Mouse (Mus musculus) urinary bladder, postnatal 36 days (tissue): ENCODE results near the gene Ap5s1.

Experiments
- DNase-seq, 2 experiments: peaks; one replicate each; pipeline ENCODE4 v3.0.0; 2022; ENCODE audit warnings: low spot score in 2 of 2, mixed read lengths in 1 of 2

Ap5s1 gene

GRCm38 (mm10) chr2:131187602-131187922 is 19.3 kb upstream of the Ap5s1 start:
- DNase-seq: no peak

- no peak for DNase-seq
Observed at GRCm38 (mm10) chr2:131188311-131188710, 18.6 kb upstream of the Ap5s1 start.

GRCm38 (mm10) chr2:131189521-131190309 is 17.2 kb upstream of the Ap5s1 start:
- no peak for DNase-seq

- no peak for DNase-seq
Observed at GRCm38 (mm10) chr2:131190344-131191004, 16.4 kb upstream of the Ap5s1 start.

- DNase-seq: no peak
Observed at GRCm38 (mm10) chr2:131191005-131191390, 15.9 kb upstream of the Ap5s1 start.

GRCm38 (mm10) chr2:131196606-131197316 is 10.1 kb upstream of the Ap5s1 start:
- DNase-seq: no peak

GRCm38 (mm10) chr2:131200710-131201109 is 6.2 kb upstream of the Ap5s1 start:
- no peak for DNase-seq

GRCm38 (mm10) chr2:131201262-131201661 is 5.6 kb upstream of the Ap5s1 start:
- no peak for DNase-seq

GRCm38 (mm10) chr2:131203816-131204409 is 3.0 kb upstream of the Ap5s1 start:
- DNase-seq: peak; percentile 32 to 38

GRCm38 (mm10) chr2:131204410-131204981 is 2.4 kb upstream of the Ap5s1 start:
- peak; percentile 97 to 98 for DNase-seq

GRCm38 (mm10) chr2:131205521-131206182 is 1.2 kb upstream of the Ap5s1 start:
- no peak for DNase-seq

- no peak for DNase-seq
Observed at GRCm38 (mm10) chr2:131208356-131208755, 1.5 kb downstream of the Ap5s1 start.

GRCm38 (mm10) chr2:131209125-131209795 is 2.4 kb downstream of the Ap5s1 start:
- no peak for DNase-seq

- DNase-seq: peak; percentile 96
Observed at GRCm38 (mm10) chr2:131209969-131210792, 3.3 kb downstream of the Ap5s1 start.

GRCm38 (mm10) chr2:131211026-131211615 is 4.2 kb downstream of the Ap5s1 start:
- peak in 1 of 2 experiments; percentile 48 for DNase-seq

GRCm38 (mm10) chr2:131213773-131214172 is 6.9 kb downstream of the Ap5s1 start:
- DNase-seq: no peak

- no peak for DNase-seq
Observed at GRCm38 (mm10) chr2:131215941-131216858, 9.3 kb downstream of the Ap5s1 start.

GRCm38 (mm10) chr2:131220030-131220429 is 13.2 kb downstream of the Ap5s1 start:
- no peak for DNase-seq
